Mouse (Mus musculus): ENCODE results near the gene Zc3h12c.

DNA sequence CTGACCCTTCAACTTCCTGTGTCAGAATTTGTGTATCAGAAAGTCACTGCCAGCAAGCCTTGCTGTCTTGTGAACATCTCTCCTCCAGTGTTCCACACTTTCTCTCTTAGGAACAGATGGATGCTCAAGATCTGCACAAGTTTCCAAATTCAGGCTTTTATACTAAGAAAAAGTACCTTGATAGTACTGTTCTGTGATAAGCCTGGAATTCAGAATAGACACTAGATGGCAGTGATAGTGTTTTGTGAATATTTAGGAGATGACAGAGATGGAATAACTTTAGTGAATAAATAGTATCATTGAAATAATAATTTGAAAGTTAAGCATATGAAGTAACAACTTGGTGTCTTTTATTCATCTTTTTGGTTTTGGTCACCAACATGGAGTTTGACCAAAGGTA is 96.2 kb downstream of the Zc3h12c start:
- TF ChIP-seq GATA1 (IDR thresholded peaks at IDR 0.05; ENCODE audit: borderline replicate concordance, low read length) = no peak
- TF ChIP-seq FLI1 (IDR thresholded peaks at IDR 0.05; ENCODE audit: low read length) = no peak

All from megakaryocyte, embryonic 14.5 days (primary cell).